Mouse (Mus musculus) bone marrow, adult 2 months (tissue): ENCODE results near the gene Hic1.

ENCODE experiments used
- CTCF ChIP-seq: fragments of 200-500 bp; IDR thresholded peaks from 2 replicates; pipeline ENCODE4 v1.5.1; 2011; ENCODE audit warnings: low read length, control low read depth; ENCODE audit not compliant: control insufficient read depth, insufficient read depth
- POLR2A ChIP-seq: fragments of 200-500 bp; IDR thresholded peaks from 2 replicates; pipeline ENCODE4 v1.6.1; 2011; ENCODE audit warnings: low read depth, mild to moderate bottlenecking, control low read depth, low read length, borderline replicate concordance; ENCODE audit not compliant: control insufficient read depth

GRCm38 (mm10) chr11:75133391-75133790, 35.9 kb downstream of the Hic1 start:
- TF ChIP-seq POLR2A, result no peak
- TF ChIP-seq CTCF, result no peak
